Mouse (Mus musculus) liver, embryonic 16.5 days (tissue): ENCODE data around the gene Gm49416. TPM values are rescaled to one million over a fixed set of nuclear protein-coding genes. Genes with fewer than 3 reads are reported as not detected.

Experiments
- ATAC-seq: fragments of 200-750 bp; cut with Nextera tagmentation; 2 replicates; pipeline ENCODE4 v1.8.0; 2017; ENCODE audit warnings: low read depth, mild to moderate bottlenecking, moderate number of reproducible peaks, moderate library complexity
- H3K27ac ChIP-seq: fragments of 300-500 bp; sonication (generic); 2 replicates; pipeline ENCODE4 v1.5.1; 2014; ENCODE audit warnings: mild to moderate bottlenecking, low read length
- H3K27me3 ChIP-seq: fragments of 300-500 bp; sonication (generic); 2 replicates; pipeline ENCODE4 v1.6.1; 2014; ENCODE audit warnings: low read depth, low read length, mixed read lengths; ENCODE audit not compliant: control insufficient read depth, insufficient read depth
- H3K36me3 ChIP-seq: fragments of 300-500 bp; sonication (generic); 2 replicates; pipeline ENCODE4 v1.6.1; 2014; ENCODE audit warnings: mild to moderate bottlenecking; ENCODE audit not compliant: control insufficient read depth, insufficient read depth
- H3K4me1 ChIP-seq: fragments of 300-500 bp; sonication (generic); 2 replicates; pipeline ENCODE4 v1.6.1; 2014; ENCODE audit warnings: low read depth, low read length, mixed read lengths; ENCODE audit not compliant: control insufficient read depth
- H3K4me2 ChIP-seq: fragments of 300-500 bp; sonication (generic); 2 replicates; pipeline ENCODE4 v1.6.1; 2014; ENCODE audit warnings: low read depth, low read length, mixed read lengths
- H3K4me3 ChIP-seq: fragments of 300-500 bp; sonication (generic); 2 replicates; pipeline ENCODE4 v1.5.1; 2014; ENCODE audit warnings: low read depth, mild to moderate bottlenecking, low read length
- H3K9ac ChIP-seq: fragments of 300-500 bp; sonication (generic); 2 replicates; pipeline ENCODE4 v1.6.1; 2014; ENCODE audit warnings: low read depth, low read length
- H3K9me3 ChIP-seq: fragments of 300-500 bp; sonication (generic); replicated peaks from 2 replicates; pipeline ENCODE4 v1.6.1; 2016; ENCODE audit warnings: low read length; ENCODE audit not compliant: control insufficient read depth
- WGBS: fragments of 180-500 bp; shearing (Covaris S2); extraction: QIAGEN DNeasy Blood & Tissue Kit; methylation state at CpG from one replicate; pipeline ENCODE4 v1.1.7; 2014; ENCODE audit not compliant: insufficient replicate concordance; 5-methylcytosine and 5-hydroxymethylcytosine counted together
- polyA plus RNA-seq: library from polyadenylated mRNA; unstranded; fragments of >200 nt; fragmentation: Nextera tagmentation; extraction: Ambion mirVana; gene quantifications from 2 replicates; pipeline ENCODE4 v1.2.1, GENCODE M21; 2015

Gm49416 gene
- polyA plus RNA-seq: not detected in 2 replicates

DNA sequence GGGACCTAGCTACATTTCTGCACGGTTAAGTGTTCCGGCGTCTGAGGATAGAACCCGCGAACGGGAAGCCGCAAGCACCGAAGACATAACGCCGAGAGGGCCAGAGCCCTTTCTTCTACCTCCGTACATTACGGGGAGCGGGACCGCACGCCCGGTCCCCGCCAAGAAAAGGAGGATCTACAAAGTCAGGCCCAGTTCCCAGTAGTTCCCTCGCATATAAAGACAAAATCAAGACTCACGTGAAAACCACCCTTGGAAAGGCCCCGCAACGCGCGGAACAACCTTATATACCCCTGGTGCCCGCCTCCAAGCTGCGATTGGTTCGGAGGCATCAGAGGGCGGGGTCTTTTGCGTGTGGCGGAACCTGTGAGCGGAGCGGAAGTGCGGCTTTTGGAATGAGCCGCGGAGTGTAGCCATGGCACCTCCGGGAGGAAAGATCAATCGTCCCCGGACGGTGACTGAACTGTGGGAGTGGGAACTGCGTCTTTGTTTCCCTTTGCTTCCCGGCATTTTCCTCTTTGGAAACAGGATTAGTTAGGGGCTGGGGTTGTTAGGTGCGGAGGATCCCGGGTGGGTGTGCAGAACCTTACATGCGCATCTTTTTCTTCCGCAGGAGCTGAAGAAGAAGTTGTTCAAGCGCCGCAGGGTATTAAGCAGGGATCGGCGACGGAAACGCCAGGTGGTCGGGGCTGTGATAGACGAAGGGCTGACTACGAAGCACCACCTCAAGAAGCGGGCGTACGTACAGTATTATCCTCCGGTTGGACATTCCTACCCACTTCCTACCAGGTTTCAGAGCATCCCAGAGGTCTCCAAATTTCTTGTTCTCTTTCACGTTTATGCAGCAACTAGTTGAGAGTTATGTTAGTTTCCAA is at the start of gene Gm49416, which contains the start of gene 1810009A15Rik:
Gene Gm49416 (plus strand): TSS at position 416 of the 875 bp plus-strand sequence.
Gene 1810009A15Rik (plus strand): TSS at position 343 of the 875 bp plus-strand sequence.
- Histone ChIP-seq H3K9ac (peak within 1 kb of the TSS; percentile 88), H3K4me2 (peak within 1 kb of the TSS; percentile 84), H3K27me3 (no peaks in the 10 kb centered on the region), H3K4me1 (peaks cover 15% of the 10 kb centered on the region), H3K4me3 (peak within 1 kb of the TSS; percentile 86), H3K9me3 (no peaks in the 10 kb centered on the region), H3K27ac (peak within 1 kb of the TSS; percentile 85), H3K36me3 (no peaks in the 10 kb centered on the region)
- 1% methylated on average over 58 of the region's 58 CpGs for WGBS
- ATAC-seq: peak; percentile 93

DNA sequence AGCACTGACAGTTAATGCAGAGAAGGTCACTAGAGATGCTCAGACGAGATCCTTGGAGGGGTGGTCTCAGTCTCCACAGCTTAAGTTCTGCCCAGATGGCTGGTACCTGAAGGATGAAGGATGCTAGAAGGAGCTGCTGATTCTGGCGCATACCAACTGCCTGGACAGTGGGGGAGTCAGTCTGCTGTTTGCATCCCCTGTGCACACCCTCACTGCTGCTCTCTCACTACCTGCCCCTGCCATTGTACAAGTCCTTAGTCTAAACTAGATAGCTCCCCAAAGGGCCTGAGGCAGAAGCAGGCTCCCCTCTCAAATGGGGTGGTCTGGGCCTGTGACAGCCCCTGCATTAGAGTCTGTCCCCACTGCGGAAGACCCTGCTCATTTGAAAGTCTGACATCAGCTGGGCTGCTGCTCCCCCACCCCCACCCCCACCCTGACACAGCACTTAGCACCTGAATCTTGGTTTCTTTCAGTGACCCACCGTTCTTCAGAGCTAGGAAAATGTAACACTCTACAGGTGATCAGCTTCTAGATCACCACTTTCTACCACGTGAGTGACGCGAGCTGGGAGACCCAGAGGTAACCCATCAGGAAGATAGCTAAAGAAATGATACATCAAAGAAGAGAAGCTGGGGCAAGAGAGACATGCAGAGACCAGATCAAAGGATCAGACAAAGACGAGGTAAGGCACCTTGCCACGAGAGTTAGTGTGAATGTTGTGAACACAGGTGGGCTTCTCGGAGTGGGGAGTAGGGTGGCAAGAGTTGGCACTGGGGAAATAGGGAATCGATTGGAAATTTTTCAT is 49.4 kb upstream of the Gm49416 start, which contains the start of gene Gng3:
Gene Gng3 (minus strand): TSS at position 92 of the 805 bp plus-strand sequence.
- WGBS: 78% methylated on average over 11 of the region's 11 CpGs
- H3K4me1 ChIP-seq: peaks cover 29% of the 10 kb centered on the region
- H3K27ac ChIP-seq: 0 out of 2 replicates have a peak within 1 kb of the TSS, but pooled peaks have one; percentile 1
- H3K27me3 ChIP-seq: no peaks in the 10 kb centered on the region
- peak within 1 kb of the TSS; percentile 75 for H3K4me2 ChIP-seq
- H3K9me3 ChIP-seq: no peaks in the 10 kb centered on the region
- peaks cover 9% of the 10 kb centered on the region for H3K36me3 ChIP-seq
- no peak for ATAC-seq
- H3K9ac ChIP-seq: peak within 1 kb of the TSS; percentile 90
- H3K4me3 ChIP-seq: peak within 1 kb of the TSS; percentile 80

GRCm38 (mm10) chr19:8839908-8840791 is 48.6 kb upstream of the Gm49416 start:
- Histone ChIP-seq H3K27ac (peak overlapping the region; percentile 43; the same call in 1 of the 2 replicates), H3K4me2 (peak overlapping the region; percentile 75), H3K9me3 (no peaks in the 10 kb centered on the region), H3K36me3 (peaks cover 2% of the 10 kb centered on the region; the same call in 1 of the 2 replicates), H3K4me1 (peaks cover 29% of the 10 kb centered on the region), H3K9ac (peak overlapping the region; percentile 74), H3K27me3 (no peaks in the 10 kb centered on the region), H3K4me3 (peak overlapping the region; percentile 67)
- ATAC-seq: peak; percentile 73
- WGBS: 26% methylated on average over 29 of the region's 29 CpGs

GRCm38 (mm10) chr19:8841012-8841411 is 47.7 kb upstream of the Gm49416 start:
- no peak overlapping the region for H3K27ac ChIP-seq
- H3K4me2 ChIP-seq: peak overlapping the region; percentile 75
- H3K9me3 ChIP-seq: no peaks in the 10 kb centered on the region
- peak overlapping the region; percentile 67 for H3K4me3 ChIP-seq
- peaks cover 29% of the 10 kb centered on the region for H3K4me1 ChIP-seq
- no peaks in the 10 kb centered on the region for H3K27me3 ChIP-seq
- H3K9ac ChIP-seq: no peak overlapping the region; the same call in 1 of the 2 replicates
- no peak for ATAC-seq
- 82% methylated on average over 7 of the region's 7 CpGs for WGBS
- peaks cover 3% of the 10 kb centered on the region; the same call in 1 of the 2 replicates for H3K36me3 ChIP-seq

- WGBS: 61% methylated on average over 6 of the region's 6 CpGs
- H3K4me2 ChIP-seq: no peak overlapping the region
- H3K9me3 ChIP-seq: no peaks in the 10 kb centered on the region
- H3K4me1 ChIP-seq: peaks cover 21% of the 10 kb centered on the region
- H3K9ac ChIP-seq: no peak overlapping the region
- H3K27me3 ChIP-seq: no peaks in the 10 kb centered on the region
- H3K27ac ChIP-seq: no peak overlapping the region
- no peak for ATAC-seq
- H3K4me3 ChIP-seq: no peak overlapping the region
- H3K36me3 ChIP-seq: peaks cover 8% of the 10 kb centered on the region; the same call in 1 of the 2 replicates
These were observed 45.8 kb upstream of the Gm49416 start for GRCm38 (mm10) chr19:8842961-8843360.

DNA sequence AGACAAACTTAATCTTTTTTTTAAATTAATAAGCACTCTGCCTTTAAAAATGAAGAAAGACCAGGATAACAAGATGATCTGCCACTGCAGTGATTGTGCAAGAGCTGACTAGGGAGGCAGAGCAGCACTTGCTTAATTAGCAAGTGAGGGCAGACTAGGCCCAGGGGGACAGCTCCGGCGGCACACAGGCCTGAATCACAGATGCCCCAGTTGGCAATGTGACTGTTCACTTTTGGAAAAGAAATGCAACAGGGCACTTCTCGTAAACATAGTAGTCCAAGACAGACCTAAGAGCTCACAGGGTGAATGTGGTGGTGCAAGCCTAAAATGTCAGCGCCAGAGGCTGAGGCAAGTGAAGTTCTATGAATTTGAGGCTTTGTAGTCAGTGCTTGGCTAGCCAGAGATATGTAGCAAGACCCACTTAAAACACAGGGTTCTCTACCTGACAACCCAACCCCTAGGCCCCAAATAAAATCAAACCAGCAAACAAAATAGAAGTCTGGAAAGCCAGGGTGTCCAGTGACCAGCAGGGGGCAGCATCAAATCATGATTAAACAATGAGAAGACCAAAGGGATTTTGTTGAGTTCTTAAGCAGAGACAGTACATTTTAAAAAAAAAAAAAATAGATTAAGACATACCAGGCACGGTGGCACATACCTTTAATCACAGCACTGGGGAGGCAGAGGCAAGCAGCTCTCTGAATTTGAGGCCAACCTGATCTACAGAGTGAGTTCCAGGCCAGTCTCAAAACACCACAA is 44.2 kb upstream of the Gm49416 start:
- WGBS: 59% methylated on average over 5 of the region's 5 CpGs
- Histone ChIP-seq H3K9ac (no peak overlapping the region), H3K4me2 (no peak overlapping the region), H3K36me3 (peaks cover 8% of the 10 kb centered on the region; the same call in 1 of the 2 replicates), H3K4me1 (peaks cover 11% of the 10 kb centered on the region), H3K9me3 (no peaks in the 10 kb centered on the region), H3K4me3 (no peak overlapping the region), H3K27me3 (no peaks in the 10 kb centered on the region), H3K27ac (no peak overlapping the region)
- no peak for ATAC-seq

DNA sequence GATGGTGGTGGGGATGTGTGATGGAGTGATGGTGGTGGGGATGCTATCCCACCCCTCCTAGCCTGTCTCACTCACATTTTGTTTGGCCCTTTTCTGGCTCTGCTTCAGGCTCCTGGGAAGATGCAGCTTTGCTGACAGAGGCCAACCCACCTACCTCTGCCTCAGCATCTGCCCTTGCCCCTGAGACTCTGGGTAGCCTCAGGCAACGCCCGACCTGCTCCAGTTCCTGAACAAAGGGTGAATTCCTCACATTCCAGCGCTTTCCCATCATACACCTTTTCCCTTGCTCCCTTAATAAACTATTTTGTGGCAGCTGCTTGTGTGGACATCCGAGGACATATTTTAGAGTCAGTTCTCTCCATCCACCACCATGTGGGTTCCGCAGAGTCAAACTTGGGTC is 40.4 kb upstream of the Gm49416 start:
- Histone ChIP-seq H3K4me2 (no peak overlapping the region), H3K9ac (no peak overlapping the region), H3K27ac (no peak overlapping the region), H3K4me1 (no peaks in the 10 kb centered on the region), H3K9me3 (no peaks in the 10 kb centered on the region), H3K36me3 (peaks cover 8% of the 10 kb centered on the region; the same call in 1 of the 2 replicates), H3K4me3 (no peak overlapping the region), H3K27me3 (no peaks in the 10 kb centered on the region)
- WGBS: 74% methylated on average over 5 of the region's 5 CpGs
- no peak for ATAC-seq
